Mouse (Mus musculus): Measurements from ENCODE around the gene Gm20388. TPM values are rescaled to one million over a fixed set of nuclear protein-coding genes. Genes with fewer than 3 reads are reported as not detected.

Gm20388 gene
- polyA plus RNA-seq, 1 experiment from 2014 or later: 7.4 TPM

DNA sequence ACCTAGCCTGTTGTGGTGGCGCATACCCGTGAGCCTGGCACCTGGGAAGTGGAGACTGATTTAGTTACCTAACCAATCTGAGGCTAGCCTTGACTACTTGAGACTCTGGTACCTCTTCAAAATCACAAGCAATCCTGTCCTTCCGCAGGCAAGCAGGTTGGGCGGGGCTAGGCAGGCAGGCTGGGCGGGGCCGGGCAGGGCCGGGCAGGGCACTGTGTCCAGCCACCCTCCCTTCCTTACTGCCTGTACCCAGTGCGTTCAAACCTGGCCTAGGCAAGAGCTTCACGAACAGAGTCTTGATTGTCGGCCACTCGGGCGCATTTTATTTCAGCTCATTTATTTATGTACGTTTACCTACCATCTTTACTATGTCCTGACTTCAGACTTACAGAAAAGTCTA is 2949.2 kb downstream of the Gm20388 start:
- no peak overlapping the region for H3K27ac ChIP-seq
- no peak overlapping the region for H3K9ac ChIP-seq
- no peak for ATAC-seq (replicated peaks; ENCODE audit: low FRiP score)
- 0 out of 2 replicates have a peak, but pooled peaks cover 3% of the 10 kb centered on the region for H3K9me3 ChIP-seq (replicated peaks)
- no peak overlapping the region for H3K4me3 ChIP-seq (replicated peaks)
- no peak overlapping the region for H3K4me2 ChIP-seq
- no peaks in the 10 kb centered on the region for H3K27me3 ChIP-seq
- peaks cover 7% of the 10 kb centered on the region for H3K4me1 ChIP-seq
- whole genome bisulfite sequencing: 61% methylated on average over 13 of the region's 13 CpGs
- H3K36me3 ChIP-seq: no peaks in the 10 kb centered on the region

DNA sequence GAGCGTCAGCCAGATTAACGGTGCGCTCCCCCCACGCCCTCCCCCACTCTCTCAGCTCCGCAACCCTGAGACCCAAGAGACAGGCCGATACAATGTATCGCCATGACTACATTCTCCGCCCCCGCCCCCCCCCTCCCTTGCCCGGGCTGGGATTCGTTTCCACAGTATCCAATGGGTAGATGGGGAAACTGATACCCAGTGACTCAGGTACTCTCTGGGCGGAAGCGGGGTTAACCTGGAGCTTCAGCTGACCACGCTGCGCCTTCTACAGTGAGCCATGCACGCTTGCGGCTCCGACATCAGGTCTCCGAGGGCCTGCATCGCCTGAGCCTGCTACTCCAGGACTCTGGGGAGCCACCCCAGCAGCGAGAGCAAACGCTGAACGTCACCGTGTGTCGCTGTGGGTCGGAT is 2954.1 kb downstream of the Gm20388 start:
- 52% methylated on average over 26 of the region's 26 CpGs for WGBS
- ATAC-seq (replicated peaks; ENCODE audit: low FRiP score): 0 out of 2 replicates have a peak, but pooled peaks have one; percentile 16
- H3K4me1 ChIP-seq: peaks cover 10% of the 10 kb centered on the region
- H3K4me3 ChIP-seq (replicated peaks): peak overlapping the region; percentile 30
- H3K27ac ChIP-seq: no peak overlapping the region
- no peaks in the 10 kb centered on the region for H3K27me3 ChIP-seq
- H3K4me2 ChIP-seq: peak overlapping the region; percentile 57
- peaks cover 7% of the 10 kb centered on the region; the same call in 1 of the 2 replicates for H3K9me3 ChIP-seq (replicated peaks)
- H3K36me3 ChIP-seq: no peaks in the 10 kb centered on the region
- no peak overlapping the region; the same call in 1 of the 2 replicates for H3K9ac ChIP-seq

GRCm38 (mm10) chr8:122865441-122865840 is 2954.8 kb downstream of the Gm20388 start:
- Histone ChIP-seq H3K9me3 (replicated peaks) (peaks cover 7% of the 10 kb centered on the region; the same call in 1 of the 2 replicates), H3K27ac (no peak overlapping the region), H3K36me3 (no peaks in the 10 kb centered on the region), H3K4me2 (peak overlapping the region; percentile 57), H3K9ac (no peak overlapping the region), H3K27me3 (no peaks in the 10 kb centered on the region), H3K4me1 (peaks cover 14% of the 10 kb centered on the region), H3K4me3 (replicated peaks) (peak overlapping the region; percentile 30; the same call in 1 of the 2 replicates)
- no peak for ATAC-seq (replicated peaks; ENCODE audit: low FRiP score)
- 64% methylated on average over 10 of the region's 10 CpGs for WGBS

- Histone ChIP-seq H3K27ac (no peak overlapping the region), H3K9me3 (replicated peaks) (peaks cover 7% of the 10 kb centered on the region; the same call in 1 of the 2 replicates), H3K27me3 (no peaks in the 10 kb centered on the region), H3K4me2 (no peak overlapping the region), H3K4me3 (replicated peaks) (no peak overlapping the region), H3K9ac (no peak overlapping the region), H3K36me3 (no peaks in the 10 kb centered on the region), H3K4me1 (peaks cover 16% of the 10 kb centered on the region)
- WGBS: 89% methylated on average over 8 of the region's 8 CpGs
- no peak for ATAC-seq (replicated peaks; ENCODE audit: low FRiP score)
Observed at GRCm38 (mm10) chr8:122866231-122866630, 2955.6 kb downstream of the Gm20388 start.

DNA sequence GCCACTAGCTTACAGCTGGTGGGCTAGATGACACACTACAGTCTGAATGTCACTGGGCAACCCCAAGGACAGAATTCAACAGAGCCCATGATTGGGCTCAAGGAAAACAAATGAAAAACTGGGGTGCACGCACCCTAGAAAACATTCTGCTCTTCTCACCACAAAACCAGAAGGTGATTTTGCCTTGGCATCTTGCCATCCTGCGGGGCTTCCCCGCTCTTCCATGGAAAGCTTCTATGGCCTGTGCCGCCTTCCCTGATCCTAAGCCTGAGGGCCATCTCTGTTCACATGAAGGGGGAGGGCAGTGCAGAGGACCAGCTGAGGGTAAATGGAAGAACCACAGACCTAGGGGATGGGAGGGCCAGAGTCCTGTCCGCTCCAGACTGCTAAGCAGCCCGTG is 2957.3 kb downstream of the Gm20388 start:
- peaks cover 7% of the 10 kb centered on the region; the same call in 1 of the 2 replicates for H3K9me3 ChIP-seq (replicated peaks)
- WGBS: 89% methylated on average over 6 of the region's 6 CpGs
- H3K4me1 ChIP-seq: peaks cover 16% of the 10 kb centered on the region
- no peak overlapping the region for H3K4me3 ChIP-seq (replicated peaks)
- H3K27me3 ChIP-seq: no peaks in the 10 kb centered on the region
- no peak for ATAC-seq (replicated peaks; ENCODE audit: low FRiP score)
- H3K27ac ChIP-seq: no peak overlapping the region
- H3K9ac ChIP-seq: no peak overlapping the region
- no peak overlapping the region for H3K4me2 ChIP-seq
- no peaks in the 10 kb centered on the region for H3K36me3 ChIP-seq

DNA sequence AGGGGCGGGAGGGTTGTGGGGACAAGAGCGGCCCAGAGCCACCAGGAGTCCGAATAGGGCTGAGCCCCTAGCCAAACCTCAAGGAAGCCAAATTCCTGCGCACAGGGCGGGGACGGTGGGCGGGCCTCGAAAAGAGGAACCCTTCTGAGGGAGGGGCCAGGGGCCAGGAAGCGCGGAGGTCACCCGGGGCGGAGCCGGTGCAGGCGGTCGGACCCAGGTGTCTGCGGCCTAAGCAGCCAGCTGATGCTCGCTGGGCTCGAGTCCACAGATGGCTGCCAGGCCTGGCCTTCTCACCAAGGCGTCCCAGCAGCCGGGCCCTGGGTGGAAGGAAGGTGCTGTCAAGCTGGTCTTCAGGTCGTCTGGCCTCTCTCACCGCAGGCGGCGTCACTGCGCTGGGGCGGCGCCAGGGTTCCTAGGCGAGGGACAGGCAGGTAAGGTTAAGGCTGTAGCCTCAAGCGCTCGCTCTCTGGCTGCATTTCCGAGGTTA is 2959.8 kb downstream of the Gm20388 start:
- peak; percentile 55; the same call in 1 of the 2 replicates for ATAC-seq (replicated peaks; ENCODE audit: low FRiP score)
- Histone ChIP-seq H3K4me2 (peak overlapping the region; percentile 54), H3K27ac (no peak overlapping the region), H3K9me3 (replicated peaks) (no peaks in the 10 kb centered on the region; the same call in 1 of the 2 replicates), H3K27me3 (no peaks in the 10 kb centered on the region), H3K9ac (no peak overlapping the region), H3K4me3 (replicated peaks) (peak overlapping the region; percentile 17), H3K4me1 (peaks cover 6% of the 10 kb centered on the region), H3K36me3 (no peaks in the 10 kb centered on the region)
- 19% methylated on average over 31 of the region's 31 CpGs for WGBS

DNA sequence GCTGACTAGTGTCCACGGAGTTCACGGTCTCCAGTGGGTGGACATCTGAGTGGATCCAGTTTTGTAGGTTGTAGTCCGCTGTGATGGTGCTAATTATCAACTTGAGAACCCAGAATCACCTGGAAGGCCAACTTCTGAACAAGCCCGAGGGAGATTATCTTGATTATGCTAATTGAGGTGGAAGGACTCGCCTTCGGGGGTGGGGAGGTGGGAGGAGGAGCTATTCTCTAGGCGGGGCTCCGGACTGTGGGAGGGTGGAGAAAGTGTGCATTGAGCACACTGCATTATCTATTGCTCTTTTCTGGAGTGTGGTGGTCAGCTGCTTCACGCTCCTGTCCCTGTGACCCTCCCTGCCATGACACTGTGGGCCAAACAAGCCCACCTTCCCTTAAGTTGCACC is 2961.0 kb downstream of the Gm20388 start:
- Histone ChIP-seq H3K9me3 (replicated peaks) (no peaks in the 10 kb centered on the region), H3K27me3 (no peaks in the 10 kb centered on the region), H3K4me3 (replicated peaks) (no peak overlapping the region), H3K4me1 (peaks cover 6% of the 10 kb centered on the region), H3K4me2 (no peak overlapping the region), H3K27ac (no peak overlapping the region), H3K9ac (no peak overlapping the region), H3K36me3 (no peaks in the 10 kb centered on the region)
- no peak for ATAC-seq (replicated peaks; ENCODE audit: low FRiP score)
- whole genome bisulfite sequencing: 74% methylated on average over 9 of the region's 9 CpGs

- Histone ChIP-seq H3K9ac (no peak overlapping the region), H3K4me2 (no peak overlapping the region), H3K4me3 (replicated peaks) (no peak overlapping the region), H3K9me3 (replicated peaks) (no peaks in the 10 kb centered on the region), H3K27ac (no peak overlapping the region), H3K4me1 (peaks cover 6% of the 10 kb centered on the region), H3K36me3 (no peaks in the 10 kb centered on the region), H3K27me3 (no peaks in the 10 kb centered on the region)
- 34% methylated on average over 6 of the region's 6 CpGs for WGBS
- ATAC-seq (replicated peaks; ENCODE audit: low FRiP score): no peak
Observed at GRCm38 (mm10) chr8:122873171-122873570, 2962.5 kb downstream of the Gm20388 start.

GRCm38 (mm10) chr8:122875186-122875585 is 2964.5 kb downstream of the Gm20388 start:
- Histone ChIP-seq H3K9me3 (replicated peaks) (no peaks in the 10 kb centered on the region), H3K36me3 (no peaks in the 10 kb centered on the region), H3K27me3 (no peaks in the 10 kb centered on the region), H3K4me2 (no peak overlapping the region), H3K4me1 (peaks cover 7% of the 10 kb centered on the region), H3K27ac (no peak overlapping the region), H3K9ac (no peak overlapping the region), H3K4me3 (replicated peaks) (no peak overlapping the region)
- ATAC-seq (replicated peaks; ENCODE audit: low FRiP score): no peak
- 58% methylated on average over 5 of the region's 5 CpGs for WGBS

GRCm38 (mm10) chr8:122878231-122878630 is 2967.6 kb downstream of the Gm20388 start:
- Histone ChIP-seq H3K9me3 (replicated peaks) (no peaks in the 10 kb centered on the region), H3K4me3 (replicated peaks) (no peak overlapping the region), H3K4me1 (peaks cover 2% of the 10 kb centered on the region; the same call in 1 of the 2 replicates), H3K4me2 (no peak overlapping the region), H3K27me3 (no peaks in the 10 kb centered on the region), H3K36me3 (peaks cover 19% of the 10 kb centered on the region), H3K27ac (no peak overlapping the region), H3K9ac (no peak overlapping the region)
- WGBS: 87% methylated on average over 3 of the region's 3 CpGs
- ATAC-seq (replicated peaks; ENCODE audit: low FRiP score): no peak

DNA sequence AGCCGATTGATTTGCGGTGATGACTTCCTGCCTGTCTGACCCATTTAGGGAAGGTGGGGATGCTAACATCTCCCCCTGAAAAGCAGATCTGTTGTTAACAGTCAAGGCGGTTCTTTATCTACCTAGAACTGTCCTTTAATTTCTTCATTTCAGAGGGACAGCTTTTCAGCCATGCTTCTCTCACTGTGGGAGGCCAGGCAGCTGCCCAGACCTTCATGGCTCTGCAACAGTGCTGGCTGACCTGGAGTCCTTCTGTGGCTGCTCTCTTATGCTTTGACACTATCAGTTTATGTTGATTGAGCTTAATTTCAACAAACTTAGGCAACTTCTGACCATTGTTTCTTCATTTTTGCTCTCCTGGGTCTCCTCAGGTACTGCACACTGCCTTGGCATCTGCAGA is 2969.7 kb downstream of the Gm20388 start:
- Histone ChIP-seq H3K4me1 (peaks cover 2% of the 10 kb centered on the region; the same call in 1 of the 2 replicates), H3K36me3 (peaks cover 39% of the 10 kb centered on the region), H3K27me3 (no peaks in the 10 kb centered on the region), H3K4me3 (replicated peaks) (no peak overlapping the region), H3K9me3 (replicated peaks) (no peaks in the 10 kb centered on the region), H3K27ac (no peak overlapping the region), H3K4me2 (no peak overlapping the region), H3K9ac (no peak overlapping the region)
- no peak for ATAC-seq (replicated peaks; ENCODE audit: low FRiP score)
- WGBS: 48% methylated on average over 3 of the region's 3 CpGs

GRCm38 (mm10) chr8:122883671-122884070 is 2973.0 kb downstream of the Gm20388 start:
- no peak overlapping the region for H3K4me3 ChIP-seq (replicated peaks)
- H3K27me3 ChIP-seq: no peaks in the 10 kb centered on the region
- H3K4me1 ChIP-seq: peaks cover 2% of the 10 kb centered on the region; the same call in 1 of the 2 replicates
- 83% methylated on average over 10 of the region's 10 CpGs for WGBS
- ATAC-seq (replicated peaks; ENCODE audit: low FRiP score): no peak
- peaks cover 73% of the 10 kb centered on the region for H3K36me3 ChIP-seq
- H3K4me2 ChIP-seq: no peak overlapping the region
- no peaks in the 10 kb centered on the region for H3K9me3 ChIP-seq (replicated peaks)
- no peak overlapping the region for H3K9ac ChIP-seq
- H3K27ac ChIP-seq: no peak overlapping the region

GRCm38 (mm10) chr8:122891440-122891839 is 2980.8 kb downstream of the Gm20388 start:
- Histone ChIP-seq H3K4me3 (replicated peaks) (no peak overlapping the region), H3K4me2 (no peak overlapping the region), H3K36me3 (peaks cover 98% of the 10 kb centered on the region), H3K9ac (no peak overlapping the region), H3K27me3 (no peaks in the 10 kb centered on the region), H3K4me1 (no peaks in the 10 kb centered on the region), H3K27ac (no peak overlapping the region), H3K9me3 (replicated peaks) (no peaks in the 10 kb centered on the region)
- 87% methylated on average over 12 of the region's 12 CpGs for WGBS
- no peak for ATAC-seq (replicated peaks; ENCODE audit: low FRiP score)
